Comparison of ENCODE assay signal across 10 mouse cellular contexts in genomic region chr14:101482270-101482669, GRCm38 (mm10).
DNase-seq lines count a peak whose midpoint lies in the region; ATAC-seq and TF ChIP-seq lines count a peak whose summit lies in the region.
"Had no signal": no experiment of that assay in that cellular context is flagged by ENCODE, and none has a peak within 500 bp of the region (broad histone marks: within the 10 kb centered on the region; RNA-seq: fewer than 3 reads in every experiment).

No protein-coding gene starts in this region.

- H3K27ac ChIP-seq in hindbrain, embryonic 11.5 days (ENCODE audit: low read depth, low read length): no peak overlapping the region
- no peak overlapping the region for H3K27ac ChIP-seq in hindbrain, embryonic 16.5 days (ENCODE audit: low read depth, low read length)
- H3K27ac ChIP-seq in MEL (ENCODE audit: control insufficient read depth, low read depth, low read length): no peak overlapping the region
- H3K27ac ChIP-seq: embryonic facial prominence, embryonic 13.5 days; liver, embryonic 15.5 days had no signal

- no peaks in the 10 kb centered on the region for H3K27me3 ChIP-seq in hindbrain, embryonic 11.5 days (ENCODE audit: control insufficient read depth, insufficient read depth, low read length)
- H3K27me3 ChIP-seq in hindbrain, embryonic 16.5 days (replicated peaks; ENCODE audit: control insufficient read depth, insufficient read depth, low read length): no peaks in the 10 kb centered on the region
- no peaks in the 10 kb centered on the region; a peak in 1 of 4 replicates for H3K27me3 ChIP-seq in MEL (ENCODE audit: control insufficient read depth in 1 of 2, insufficient read depth in 2 of 2, low read length in 2 of 2)
- H3K27me3 ChIP-seq: embryonic facial prominence, embryonic 13.5 days; liver, embryonic 15.5 days had no signal

- TF ChIP-seq POLR2A in MEL (IDR thresholded peaks at IDR 0.05; ENCODE audit: control insufficient read depth in 1 of 2, insufficient read depth in 1 of 2, low read depth in 1 of 2, low read length in 2 of 2, poor library complexity in 1 of 2): no peak

- 41% methylated on average over 4 of the region's 4 CpGs for WGBS in hindbrain, embryonic 11.5 days
- 49% methylated on average over 4 of the region's 4 CpGs for WGBS in hindbrain, embryonic 16.5 days

- no peak for ATAC-seq in hindbrain, embryonic 11.5 days (ENCODE audit: low FRiP score)
- ATAC-seq in hindbrain, embryonic 16.5 days: no peak
- ATAC-seq in granulocyte monocyte progenitor cell, adult 5-6 weeks (replicated peaks; ENCODE audit: poor library complexity, severe bottlenecking): no peak

- no peaks in the 10 kb centered on the region for H3K4me1 ChIP-seq in hindbrain, embryonic 11.5 days (replicated peaks; ENCODE audit: control insufficient read depth, insufficient read depth, low read length)
- no peaks in the 10 kb centered on the region for H3K4me1 ChIP-seq in hindbrain, embryonic 16.5 days (ENCODE audit: control insufficient read depth, insufficient read depth, low read depth, low read length)
- H3K4me1 ChIP-seq in MEL (ENCODE audit: control insufficient read depth in 1 of 2, insufficient read depth in 2 of 2, low read length in 2 of 2): no peaks in the 10 kb centered on the region
- H3K4me1 ChIP-seq: embryonic facial prominence, embryonic 13.5 days had no signal

- TF ChIP-seq RAD21 in MEL (IDR thresholded peaks at IDR 0.05; ENCODE audit: low read depth, low read length): no peak; the same call in 1 of the 2 replicates

- no peaks in the 10 kb centered on the region for H3K36me3 ChIP-seq in hindbrain, embryonic 11.5 days (ENCODE audit: control insufficient read depth, insufficient read depth, low read length)
- H3K36me3 ChIP-seq in hindbrain, embryonic 16.5 days (ENCODE audit: control insufficient read depth, insufficient read depth, low read length): no peaks in the 10 kb centered on the region
- no peaks in the 10 kb centered on the region for H3K36me3 ChIP-seq in MEL (ENCODE audit: control insufficient read depth in 1 of 2, insufficient read depth in 2 of 2, low read length in 2 of 2)
- H3K36me3 ChIP-seq: liver, embryonic 15.5 days had no signal

- no peak overlapping the region for H3K4me3 ChIP-seq in hindbrain, embryonic 11.5 days (ENCODE audit: low read depth, low read length)
- H3K4me3 ChIP-seq in hindbrain, embryonic 16.5 days (ENCODE audit: low read length): no peak overlapping the region
- no peak overlapping the region for H3K4me3 ChIP-seq in MEL (ENCODE audit: control insufficient read depth in 1 of 2, insufficient read depth in 1 of 2, low read depth in 2 of 2, low read length in 2 of 2)
- H3K4me3 ChIP-seq: embryonic facial prominence, embryonic 13.5 days; liver, embryonic 15.5 days had no signal

- peak; percentile 45 for DNase-seq in hindbrain, embryonic 11.5 days (ENCODE audit: low spot score)
- DNase-seq in A20 (ENCODE audit: low read depth, low spot score) (peak; percentile 80), MEL (ENCODE audit: low read depth, low spot score) (peak; percentile 19)
- peak; percentile 28 for DNase-seq in embryo, embryonic 10.5 days (ENCODE audit: low spot score)
- peak; percentile 80 for DNase-seq in naive thymus-derived CD4-positive, alpha-beta T cell, adult 2 months (ENCODE audit: low read depth)
- DNase-seq in layer of hippocampus, adult 18-20 months (ENCODE audit: low spot score in 2 of 2): no peak

- no peaks in the 10 kb centered on the region for H3K79me2 ChIP-seq in MEL (ENCODE audit: control insufficient read depth, insufficient read depth, low read length, poor library complexity)

- TF ChIP-seq CTCF in MEL (IDR thresholded peaks at IDR 0.05 in 2 of 3, conservative IDR thresholded peaks at IDR 0.05 in 1 of 3; ENCODE audit: control insufficient read depth in 1 of 3, insufficient read depth in 1 of 3, low read depth in 2 of 3, low read length in 3 of 3, poor library complexity in 1 of 3, severe bottlenecking in 1 of 3): peak; percentile 41 to 52 (median 44); a peak in 5 of 6 replicates

- no peak overlapping the region for H3K9ac ChIP-seq in hindbrain, embryonic 11.5 days (ENCODE audit: low read depth, low read length)
- H3K9ac ChIP-seq in hindbrain, embryonic 16.5 days (ENCODE audit: low read depth, low read length): no peak overlapping the region
- no peak overlapping the region for H3K9ac ChIP-seq in MEL (ENCODE audit: control insufficient read depth, low read depth, low read length, poor library complexity, severe bottlenecking)
- H3K9ac ChIP-seq: embryonic facial prominence, embryonic 13.5 days; liver, embryonic 15.5 days had no signal

- no peak overlapping the region for H3K4me2 ChIP-seq in hindbrain, embryonic 11.5 days (replicated peaks; ENCODE audit: low read depth, low read length)
- no peak overlapping the region for H3K4me2 ChIP-seq in hindbrain, embryonic 16.5 days (ENCODE audit: low read length)
- H3K4me2 ChIP-seq: embryonic facial prominence, embryonic 13.5 days; liver, embryonic 15.5 days had no signal

- H3K9me3 ChIP-seq in hindbrain, embryonic 11.5 days (ENCODE audit: control insufficient read depth, low read length): no peaks in the 10 kb centered on the region
- no peaks in the 10 kb centered on the region for H3K9me3 ChIP-seq in hindbrain, embryonic 16.5 days (ENCODE audit: control insufficient read depth, low read length)
- no peaks in the 10 kb centered on the region for H3K9me3 ChIP-seq in MEL (replicated peaks; ENCODE audit: insufficient read depth, low read length)
- H3K9me3 ChIP-seq: embryonic facial prominence, embryonic 13.5 days; liver, embryonic 15.5 days had no signal

- TF ChIP-seq EP300 in MEL (IDR thresholded peaks at IDR 0.05; ENCODE audit: low read depth in 1 of 2, low read length in 2 of 2): no peak

TF ChIP-seq in MEL, 35 proteins besides CTCF, POLR2A, EP300 and RAD21:
- TF ChIP-seq SMC3 (IDR thresholded peaks at IDR 0.05; ENCODE audit: low read depth, low read length) (peak; percentile 39), ETS1 (IDR thresholded peaks at IDR 0.05; ENCODE audit: low read depth, low read length) (no peak)

Comparison
In these comparisons a context has a peak if more than half of its experiments do, and no peak if none do; other contexts are left out.
1. DNase-seq: peak in hindbrain, embryonic 11.5 days (single experiment), A20 (single experiment), MEL (single experiment), embryo, embryonic 10.5 days (single experiment) and naive thymus-derived CD4-positive, alpha-beta T cell, adult 2 months (single experiment); none in layer of hippocampus, adult 18-20 months (0 of 2).